Mouse (Mus musculus): ENCODE measurements around the gene Agrp.

DNA sequence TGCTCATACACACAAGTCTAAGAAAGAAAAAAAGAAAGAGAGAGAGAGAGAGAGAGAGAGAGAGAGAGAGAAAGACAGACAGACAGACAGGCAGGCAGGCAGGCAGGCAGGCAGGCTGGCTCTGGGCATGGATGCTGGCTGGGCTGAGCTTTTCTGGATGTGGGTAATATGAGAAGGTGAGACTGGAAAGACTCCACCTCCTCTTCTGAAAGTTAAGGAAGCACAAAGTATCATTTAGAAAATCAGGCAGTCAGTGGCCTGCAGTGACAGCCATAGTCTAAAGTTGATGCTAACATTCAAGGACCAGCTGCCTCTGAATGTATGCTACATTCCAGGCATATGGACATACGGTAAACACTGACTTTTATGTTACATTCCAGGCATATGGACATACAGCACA, 12.4 kb downstream of the Agrp start:
- no peak for TF ChIP-seq EP300 (IDR thresholded peaks at IDR 0.05; ENCODE audit: low read depth)
- no peak for TF ChIP-seq CTCF (IDR thresholded peaks at IDR 0.05; ENCODE audit: low read depth)

All from heart, postnatal 0 days (tissue).